Mouse (Mus musculus) bone marrow macrophage, adult 2 months (primary cell): Measurements from ENCODE around the gene Bnipl. TPM values are rescaled to one million over a fixed set of nuclear protein-coding genes. Genes with fewer than 3 reads are reported as not detected.
A peak's percentile ranks its signal among the peaks of the same experiment; 100 is the strongest.

Source experiments
- H3K27ac ChIP-seq: 2 replicates; pipeline ENCODE4 v1.5.1; 2012; ENCODE audit warnings: low read depth, low read length; ENCODE audit not compliant: insufficient read depth
- H3K4me1 ChIP-seq: 2 replicates; pipeline ENCODE4 v1.6.1; 2012; ENCODE audit warnings: low read length; ENCODE audit not compliant: control insufficient read depth, insufficient read depth
- H3K4me3 ChIP-seq: 2 replicates; pipeline ENCODE4 v1.5.1; 2012; ENCODE audit warnings: mild to moderate bottlenecking, low read length, moderate library complexity; ENCODE audit not compliant: insufficient read depth
- CTCF ChIP-seq: IDR thresholded peaks from 2 replicates; pipeline ENCODE4 v1.5.1; 2012; ENCODE audit warnings: low read depth, mild to moderate bottlenecking, low read length, moderate library complexity
- POLR2A ChIP-seq: IDR thresholded peaks from 2 replicates; pipeline ENCODE4 v1.6.1; 2012; ENCODE audit warnings: mild to moderate bottlenecking, low read depth, low read length, borderline replicate concordance
- polyA plus RNA-seq: library from polyadenylated mRNA; stranded (reverse); fragments of >200 nt; gene quantifications from 2 replicates; pipeline ENCODE4 v1.2.4, GENCODE M21; 2012; ENCODE audit not compliant: missing spikeins, insufficient read depth, insufficient read length

Bnipl gene
- polyA plus RNA-seq, 1 experiment = not detected

- no peak overlapping the region for H3K27ac ChIP-seq
- TF ChIP-seq POLR2A = no peak
- no peak for TF ChIP-seq CTCF
- H3K4me1 ChIP-seq = peaks cover 60% of the 10 kb centered on the region
- H3K4me3 ChIP-seq = no peak overlapping the region
Measured at GRCm38 (mm10) chr3:95289419-95289818, 38.4 kb upstream of the Bnipl start.

- H3K27ac ChIP-seq = no peak overlapping the region
- H3K4me1 ChIP-seq = peaks cover 44% of the 10 kb centered on the region
- TF ChIP-seq POLR2A = no peak
- TF ChIP-seq CTCF = no peak
- peak overlapping the region; percentile 75 for H3K4me3 ChIP-seq
Measured at GRCm38 (mm10) chr3:95287541-95287940, 36.5 kb upstream of the Bnipl start.

GRCm38 (mm10) chr3:95286510-95286909 is 35.5 kb upstream of the Bnipl start:
- TF ChIP-seq CTCF (no peak), POLR2A (no peak)
- peak overlapping the region; percentile 75 for H3K4me3 ChIP-seq
- H3K4me1 ChIP-seq = peaks cover 36% of the 10 kb centered on the region
- peak overlapping the region; percentile 86 for H3K27ac ChIP-seq

- TF ChIP-seq POLR2A (no peak), CTCF (no peak)
- peaks cover 34% of the 10 kb centered on the region for H3K4me1 ChIP-seq
- H3K4me3 ChIP-seq = peak overlapping the region; percentile 75
- H3K27ac ChIP-seq = peak overlapping the region; percentile 86
Measured at GRCm38 (mm10) chr3:95286011-95286410, 35.0 kb upstream of the Bnipl start.

GRCm38 (mm10) chr3:95285390-95285789 is 34.4 kb upstream of the Bnipl start:
- Histone ChIP-seq H3K4me3 (no peak overlapping the region), H3K4me1 (peaks cover 38% of the 10 kb centered on the region), H3K27ac (no peak overlapping the region)
- no peak for TF ChIP-seq CTCF
- TF ChIP-seq POLR2A = no peak

- peak overlapping the region; percentile 82; the same call in 1 of the 2 replicates for H3K4me3 ChIP-seq
Measured at GRCm38 (mm10) chr3:95284501-95285281, 33.7 kb upstream of the Bnipl start.

GRCm38 (mm10) chr3:95284062-95284461 is 33.1 kb upstream of the Bnipl start:
- Histone ChIP-seq H3K27ac (peak overlapping the region; percentile 89), H3K4me1 (peaks cover 40% of the 10 kb centered on the region), H3K4me3 (peak overlapping the region; percentile 82)
- TF ChIP-seq POLR2A (no peak), CTCF (no peak)

More at GRCm38 (mm10) chr3:95284501-95285281, 33.7 kb upstream of the Bnipl start:
- Histone ChIP-seq H3K27ac (no peak overlapping the region), H3K4me1 (peaks cover 41% of the 10 kb centered on the region)
- TF ChIP-seq POLR2A = no peak
- no peak for TF ChIP-seq CTCF

GRCm38 (mm10) chr3:95283589-95283941 is 32.6 kb upstream of the Bnipl start:
- Histone ChIP-seq H3K4me3 (peak overlapping the region; percentile 82), H3K4me1 (peaks cover 41% of the 10 kb centered on the region), H3K27ac (peak overlapping the region; percentile 89)
- TF ChIP-seq CTCF (no peak), POLR2A (no peak)

- Histone ChIP-seq H3K27ac (peak overlapping the region; percentile 89), H3K4me1 (peaks cover 42% of the 10 kb centered on the region), H3K4me3 (peak overlapping the region; percentile 82)
- TF ChIP-seq POLR2A (no peak), CTCF (no peak)
Measured at GRCm38 (mm10) chr3:95282865-95283588, 32.0 kb upstream of the Bnipl start.

- H3K4me1 ChIP-seq = peaks cover 38% of the 10 kb centered on the region
- peak overlapping the region; percentile 82 for H3K4me3 ChIP-seq
- TF ChIP-seq POLR2A (no peak), CTCF (no peak)
- H3K27ac ChIP-seq = peak overlapping the region; percentile 89
Measured at GRCm38 (mm10) chr3:95282381-95282864, 31.4 kb upstream of the Bnipl start.
